Mouse (Mus musculus) adrenal gland, adult 8-10 months (tissue): ENCODE measurements at regions not wholly inside any gene's neighbourhood (a gene's known extent, or its start where the extent isn't known, plus 50 kb on each side); places are given as distances from the start of the nearest gene placed in this dataset.

Experiments used
- DNase-seq: peaks from one replicate; pipeline ENCODE4 v3.0.0; 2022

- no peak for DNase-seq
Observed at GRCm38 (mm10) chr16:53480664-53481063, 1026.8 kb upstream of the Alcam start.

GRCm38 (mm10) chr16:53439511-53439910, 985.6 kb upstream of the Alcam start:
- DNase-seq: no peak

GRCm38 (mm10) chr16:53418416-53418815, 964.5 kb upstream of the Alcam start:
- no peak for DNase-seq

- DNase-seq: no peak
Observed at GRCm38 (mm10) chr16:53385176-53385575, 931.3 kb upstream of the Alcam start.

GRCm38 (mm10) chr16:53342153-53342552, 888.3 kb upstream of the Alcam start:
- no peak for DNase-seq

- DNase-seq: no peak
Observed at GRCm38 (mm10) chr16:53326353-53326752, 872.5 kb upstream of the Alcam start.

GRCm38 (mm10) chr16:53292081-53292480, 838.2 kb upstream of the Alcam start:
- no peak for DNase-seq

GRCm38 (mm10) chr16:53282014-53282413, 828.1 kb upstream of the Alcam start:
- DNase-seq: no peak

GRCm38 (mm10) chr16:53266116-53266515, 812.2 kb upstream of the Alcam start:
- DNase-seq: peak; percentile 5

GRCm38 (mm10) chr16:53245365-53245764, 791.5 kb upstream of the Alcam start:
- no peak for DNase-seq

GRCm38 (mm10) chr16:53242126-53242537, 788.3 kb upstream of the Alcam start:
- DNase-seq: no peak

- no peak for DNase-seq
Observed at GRCm38 (mm10) chr16:53218886-53219285, 765.0 kb upstream of the Alcam start.

GRCm38 (mm10) chr16:53201449-53201848, 747.6 kb upstream of the Alcam start:
- no peak for DNase-seq

- no peak for DNase-seq
Observed at GRCm38 (mm10) chr16:53186444-53186843, 732.6 kb upstream of the Alcam start.

GRCm38 (mm10) chr16:53156352-53156751, 702.5 kb upstream of the Alcam start:
- no peak for DNase-seq

- no peak for DNase-seq
Observed at GRCm38 (mm10) chr16:53130677-53131076, 676.8 kb upstream of the Alcam start.

GRCm38 (mm10) chr16:53108726-53109125, 654.9 kb upstream of the Alcam start:
- DNase-seq: no peak

- DNase-seq: no peak
Observed at GRCm38 (mm10) chr16:53095396-53095929, 641.6 kb upstream of the Alcam start.

GRCm38 (mm10) chr16:53073856-53074568, 620.1 kb upstream of the Alcam start:
- no peak for DNase-seq

GRCm38 (mm10) chr16:53071887-53072682, 618.2 kb upstream of the Alcam start:
- no peak for DNase-seq

- DNase-seq: no peak
Observed at GRCm38 (mm10) chr16:53064151-53064550, 610.3 kb upstream of the Alcam start.

GRCm38 (mm10) chr16:53063061-53063460, 609.2 kb upstream of the Alcam start:
- DNase-seq: no peak

- no peak for DNase-seq
Observed at GRCm38 (mm10) chr16:53026056-53026455, 572.2 kb upstream of the Alcam start.

GRCm38 (mm10) chr16:53011847-53012246, 558.0 kb upstream of the Alcam start:
- DNase-seq: no peak
